Mouse (Mus musculus) embryo, embryonic 11 days (tissue): ENCODE results near the gene Smim11.
A peak's percentile ranks its signal among the peaks of the same experiment; 100 is the strongest.

Source experiments
- DNase-seq: peaks from one replicate; pipeline ENCODE4 v3.0.0-alpha.2; 2015

The Smim11 gene

DNA sequence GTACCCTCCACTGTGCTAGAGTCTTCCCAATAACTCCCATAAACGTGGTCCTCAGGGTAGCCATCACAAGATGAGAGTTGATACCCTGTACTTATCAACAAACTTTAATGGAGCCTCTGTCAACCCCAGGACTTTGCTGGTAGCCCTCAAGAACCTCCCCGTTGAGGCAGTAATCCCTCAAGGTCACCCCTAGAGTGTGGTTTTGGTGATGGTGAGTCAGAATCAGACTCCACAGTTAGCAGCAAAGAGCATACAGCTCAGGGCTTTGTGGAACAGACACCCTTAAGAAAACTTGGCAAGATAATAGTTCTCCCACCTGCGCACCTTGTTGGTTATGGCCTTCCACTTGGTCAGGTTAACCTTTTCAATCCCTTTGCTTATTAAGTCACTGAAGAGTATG, 19.3 kb downstream of the Smim11 start:
- no peak for DNase-seq

DNA sequence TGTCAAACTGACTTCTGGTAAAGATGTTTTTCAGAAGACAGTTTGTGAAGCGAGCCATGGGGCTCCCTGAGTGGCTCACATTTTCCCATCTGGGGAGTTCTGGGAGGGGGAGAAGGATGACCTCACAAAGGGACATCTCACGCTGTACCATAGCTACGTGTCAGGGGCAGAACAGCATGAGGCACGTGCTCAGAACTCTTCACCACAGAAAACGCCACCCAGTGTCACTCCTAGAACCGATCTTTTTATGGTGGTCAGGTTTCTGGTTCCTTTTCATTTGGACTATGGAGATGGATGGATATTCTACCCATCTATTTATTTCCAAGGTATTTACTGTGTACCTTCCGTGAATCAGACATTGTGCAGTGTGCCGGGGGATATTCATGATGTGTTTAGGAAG, 20.3 kb downstream of the Smim11 start, which contains the start of gene Fam243:
Gene Fam243, minus strand, starts transcription at position 101 of the 400 bp plus-strand sequence.
- DNase-seq, result no peak

DNA sequence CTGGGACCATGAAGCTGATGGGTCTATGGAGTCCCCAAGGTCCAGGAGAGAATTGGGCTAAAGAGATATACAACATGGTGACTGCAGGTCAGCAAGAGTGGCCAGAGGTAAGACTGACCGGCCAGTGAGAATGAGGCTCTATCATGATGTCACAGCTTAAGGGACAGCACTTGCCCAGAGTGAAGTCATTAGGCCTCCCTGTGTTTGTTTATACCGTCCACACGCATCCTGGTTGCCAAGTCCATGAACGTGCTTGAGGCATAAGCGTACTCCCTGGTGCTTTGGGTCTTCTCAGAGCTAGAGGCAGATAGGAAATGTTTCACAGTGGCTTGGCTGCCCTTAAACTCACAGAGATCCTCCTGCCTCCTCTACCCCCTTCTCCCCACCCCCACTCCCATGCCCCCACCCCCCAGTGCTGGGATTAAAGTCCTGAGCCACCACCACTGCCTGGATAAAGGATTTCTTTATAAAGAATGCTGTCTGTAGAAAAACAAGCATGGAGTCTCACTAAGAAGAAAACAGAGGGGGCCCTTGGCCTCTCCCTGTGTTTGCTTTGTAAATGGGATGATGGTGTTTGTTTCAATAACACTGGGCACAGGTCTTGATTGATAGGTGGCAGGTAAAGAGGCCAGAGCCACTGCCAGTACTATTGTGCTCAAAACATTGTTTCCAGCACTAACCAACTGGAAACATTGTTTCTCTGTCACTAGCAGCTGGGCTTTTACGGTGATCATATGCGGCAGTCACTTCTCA, 23.4 kb downstream of the Smim11 start:
- no peak for DNase-seq

DNA sequence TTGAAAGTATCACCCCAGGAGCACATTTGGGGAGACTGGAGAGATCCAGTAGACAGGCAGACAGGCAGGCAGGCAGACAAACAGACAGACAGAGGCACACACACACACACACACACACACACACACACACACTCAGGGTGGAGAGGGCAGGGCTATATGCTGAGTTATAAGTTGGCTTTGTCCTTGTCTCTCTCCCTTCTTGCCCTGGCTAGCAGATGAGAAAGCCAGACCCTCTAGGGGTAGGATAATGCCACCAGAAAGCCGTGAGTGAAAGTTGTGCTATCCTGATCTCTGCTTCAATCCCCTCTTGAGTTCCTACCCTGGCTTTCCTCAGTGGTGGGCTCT, 23.9 kb downstream of the Smim11 start:
- no peak for DNase-seq

DNA sequence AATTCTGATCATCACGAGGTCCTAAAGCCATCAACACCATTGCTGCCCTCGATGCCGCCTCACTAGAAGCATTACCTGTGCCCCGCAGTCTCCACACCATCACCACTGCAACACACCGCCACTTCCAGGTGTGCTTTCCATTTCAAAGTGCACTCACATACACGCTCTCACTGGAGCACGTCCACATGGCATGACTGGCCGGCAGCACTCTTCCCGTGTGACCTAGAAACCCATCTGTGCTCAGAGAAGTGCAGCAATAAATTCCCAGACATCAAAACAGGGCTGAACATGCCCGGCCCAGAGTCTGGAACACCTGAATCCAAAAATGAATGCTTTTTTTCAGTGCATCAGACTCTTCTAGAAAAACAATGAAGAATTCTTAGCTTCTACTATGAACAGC, 26.8 kb downstream of the Smim11 start:
- no peak for DNase-seq

DNA sequence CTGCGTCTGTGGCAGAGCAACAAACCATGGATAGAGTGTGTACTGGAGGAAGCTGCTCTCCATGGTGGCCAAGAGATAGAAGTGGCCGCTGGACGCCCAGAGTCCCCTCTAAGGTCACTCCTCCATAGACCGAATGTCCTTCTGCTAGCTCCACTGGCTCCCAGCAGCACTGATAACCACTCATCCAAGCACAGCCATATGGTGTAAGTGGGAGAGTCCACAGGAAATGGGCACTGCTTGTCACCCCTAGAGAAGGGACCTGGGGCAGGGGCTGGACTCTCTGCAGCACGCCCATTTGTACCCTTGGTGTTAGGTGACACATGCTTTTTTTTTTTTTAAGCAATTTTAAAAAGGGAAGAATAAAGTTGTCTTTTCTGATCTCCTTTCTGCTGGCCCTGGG, 29.9 kb downstream of the Smim11 start:
- DNase-seq, result no peak

DNA sequence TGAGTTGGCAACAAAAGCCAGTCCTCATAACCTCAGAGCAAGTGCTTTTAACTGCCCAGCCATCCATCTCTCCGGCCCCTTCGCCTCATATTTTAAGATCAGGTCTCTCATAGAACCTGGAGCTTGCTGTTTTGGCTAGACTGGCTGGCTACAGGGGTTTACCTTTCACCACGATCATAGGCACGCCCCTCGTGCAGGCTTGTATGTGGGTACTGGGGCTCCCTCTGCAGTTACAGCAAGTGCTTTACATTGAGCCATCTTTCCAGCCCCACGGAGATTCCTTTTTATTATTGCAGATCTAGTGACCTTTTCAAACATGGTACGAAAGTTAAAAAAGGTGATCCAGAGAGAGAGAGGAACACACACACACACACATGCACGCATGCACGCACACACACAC, 33.5 kb downstream of the Smim11 start:
- no peak for DNase-seq

DNA sequence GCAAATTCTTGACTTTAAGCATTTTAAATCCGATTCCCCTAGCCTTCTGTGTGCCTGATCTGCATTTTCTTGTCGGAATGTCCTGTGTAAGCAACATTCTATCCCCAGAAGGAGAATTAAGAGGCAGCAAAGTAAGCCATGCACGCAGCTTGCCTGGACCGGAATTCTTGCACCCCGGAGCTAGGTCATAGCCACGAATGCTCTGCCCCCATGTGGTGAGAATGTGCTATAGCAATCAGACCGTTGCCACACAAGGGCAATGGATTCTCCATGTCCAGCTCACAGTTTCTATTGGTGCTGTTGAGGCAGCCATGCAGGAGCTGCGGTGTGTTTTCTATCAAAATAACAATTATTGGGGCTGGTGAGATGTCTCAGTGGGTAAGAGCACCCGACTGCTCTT, 35.2 kb downstream of the Smim11 start:
- peak; percentile 87 for DNase-seq

DNA sequence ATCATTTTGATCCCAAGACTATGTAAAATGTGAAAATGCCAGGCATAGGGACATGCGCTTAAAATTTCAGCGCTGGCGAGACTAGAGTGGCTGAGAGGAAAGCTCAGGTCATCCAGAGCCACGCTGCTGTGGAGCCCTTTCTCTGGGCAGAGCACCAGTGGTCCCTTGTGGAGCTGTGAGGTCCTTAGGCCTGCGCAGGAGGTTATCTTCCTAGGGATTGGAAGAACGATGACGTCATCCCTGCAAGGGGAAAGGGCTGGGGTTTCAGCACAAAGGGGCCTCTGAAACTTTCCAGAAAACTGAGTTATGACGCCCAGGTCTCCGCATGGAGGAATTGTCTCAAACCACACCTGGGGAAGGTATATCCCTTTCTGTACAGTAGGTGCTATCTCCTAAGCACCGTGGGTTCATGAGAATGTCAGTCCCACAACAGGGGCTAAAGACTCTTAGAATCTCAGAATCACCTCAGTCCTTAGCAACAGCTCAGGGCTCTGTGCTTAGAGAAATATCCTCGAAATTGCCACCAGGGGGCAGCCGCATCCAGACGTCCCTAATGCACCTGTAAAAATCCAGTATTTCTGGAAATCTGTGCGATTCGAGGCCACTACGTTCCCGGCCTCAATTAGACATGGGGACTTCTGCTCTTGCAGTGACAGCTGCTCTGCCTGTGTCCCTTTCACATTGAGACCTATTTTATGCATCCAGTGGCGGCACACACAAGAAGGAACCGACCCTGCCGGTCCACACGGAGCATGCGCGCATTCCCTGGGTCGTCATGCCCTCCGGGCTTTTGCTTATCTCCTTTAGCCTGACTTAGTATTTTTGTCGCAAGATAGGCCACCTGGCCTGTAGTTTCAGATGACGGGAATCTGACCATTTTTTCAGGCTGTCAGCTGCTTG, 39.8 kb downstream of the Smim11 start:
- DNase-seq, result peak; percentile 84

DNA sequence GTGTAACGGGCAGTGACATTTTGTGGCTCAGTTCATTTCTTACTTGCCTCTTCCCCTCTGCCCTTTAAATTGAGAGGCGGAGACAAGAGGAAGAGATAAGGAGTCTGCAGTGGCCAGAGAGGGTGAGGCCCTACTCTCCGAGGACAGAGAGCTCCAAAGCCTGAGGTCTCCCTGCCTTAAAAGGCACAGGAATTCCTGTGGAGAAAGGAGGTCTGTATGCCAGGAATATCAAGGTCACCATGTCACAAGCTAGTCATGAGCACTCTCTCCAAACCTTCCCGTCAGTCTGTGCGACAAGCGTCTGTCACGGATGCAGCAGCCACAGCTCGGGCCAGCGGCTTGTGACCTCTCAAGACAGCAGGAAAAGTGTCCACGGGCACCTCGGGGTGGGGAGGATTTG, 44.1 kb downstream of the Smim11 start:
- DNase-seq, result no peak

DNA sequence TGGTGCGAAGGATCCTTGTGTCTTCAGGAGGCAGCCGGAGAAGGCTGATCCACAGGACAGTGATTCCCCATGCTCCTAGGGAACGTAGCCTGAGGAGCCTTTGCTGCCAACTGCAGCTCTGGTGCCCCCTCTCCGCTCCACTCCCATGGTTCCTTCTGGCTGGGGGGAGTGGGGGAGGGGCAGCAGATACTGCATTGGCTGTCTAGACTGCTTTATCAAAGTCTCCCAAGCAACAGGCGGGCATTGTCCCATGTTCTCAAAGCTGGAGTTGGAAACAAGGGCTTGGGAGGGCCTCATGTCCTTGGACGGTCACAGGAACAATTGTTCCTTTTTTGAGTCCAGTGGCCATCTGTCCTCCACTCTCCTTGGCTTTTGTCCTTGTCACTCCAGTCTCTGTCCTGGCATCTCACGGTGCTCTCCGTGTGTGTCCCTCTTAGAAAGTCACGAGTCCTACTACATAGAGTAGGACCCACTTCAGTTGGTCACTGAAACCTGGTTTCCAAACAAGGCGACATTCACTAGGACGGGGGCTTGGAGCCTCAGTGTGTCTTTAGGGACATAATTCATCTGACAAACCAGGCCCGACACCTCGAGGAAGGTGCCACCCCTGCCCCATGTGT, 45.3 kb downstream of the Smim11 start:
- peak; percentile 69 for DNase-seq

DNA sequence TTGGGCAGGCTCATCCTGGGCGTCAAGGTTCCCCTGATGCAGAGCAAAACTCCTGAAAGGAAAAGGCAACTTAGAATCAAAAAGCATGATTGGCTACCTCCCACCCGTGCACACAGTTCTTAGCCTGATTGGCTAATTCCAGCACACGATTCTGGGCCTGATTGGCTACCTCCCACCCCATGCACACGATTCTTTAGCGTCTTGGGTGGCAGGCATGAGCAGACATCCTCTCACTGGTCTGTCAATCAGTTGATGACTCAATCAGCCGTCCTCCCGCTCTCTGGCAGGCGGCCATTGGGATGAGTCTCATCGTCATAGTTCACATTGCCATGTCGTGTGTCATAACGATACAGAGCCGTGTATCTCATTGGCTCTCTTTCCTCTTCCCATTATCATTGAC, 47.9 kb downstream of the Smim11 start:
- no peak for DNase-seq

DNA sequence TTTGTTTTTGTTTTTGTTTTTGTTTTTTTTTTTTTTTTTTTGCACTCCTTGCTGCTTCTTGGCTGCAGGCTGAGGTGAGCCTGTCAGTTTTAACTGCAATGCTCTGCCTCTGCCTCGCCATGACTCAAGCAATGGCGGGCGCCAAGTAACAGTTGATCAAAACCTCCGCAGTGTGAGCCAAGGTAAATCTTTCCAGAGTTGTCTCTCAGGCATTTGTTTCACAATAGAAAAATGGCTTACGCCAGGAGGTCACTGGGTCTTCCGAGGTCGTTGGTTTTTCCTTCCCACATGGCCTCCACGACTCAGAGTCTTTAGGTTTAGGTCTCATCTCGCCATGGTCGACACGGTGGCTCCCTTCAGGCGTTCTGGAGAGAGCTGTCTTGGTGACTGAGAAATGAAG, 52.2 kb downstream of the Smim11 start:
- no peak for DNase-seq

DNA sequence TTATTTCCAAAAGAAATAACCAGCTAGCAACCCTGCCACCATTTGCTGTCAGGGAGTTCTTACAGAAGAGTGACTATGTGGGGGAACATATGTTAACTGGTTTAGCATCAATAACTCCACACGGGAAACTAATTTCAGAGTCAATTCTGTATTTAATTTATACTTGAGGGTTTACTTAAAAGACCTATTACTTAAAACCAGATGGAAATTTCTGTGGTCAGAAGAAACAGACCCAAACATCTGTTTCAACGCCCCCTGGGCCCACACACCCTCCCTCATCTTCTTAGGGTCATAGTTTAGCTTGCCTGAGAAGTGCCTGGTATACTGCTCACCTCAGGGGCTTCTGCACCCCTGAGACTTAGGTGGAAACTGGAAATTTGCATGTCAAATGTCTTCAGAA, 52.8 kb downstream of the Smim11 start:
- no peak for DNase-seq

DNA sequence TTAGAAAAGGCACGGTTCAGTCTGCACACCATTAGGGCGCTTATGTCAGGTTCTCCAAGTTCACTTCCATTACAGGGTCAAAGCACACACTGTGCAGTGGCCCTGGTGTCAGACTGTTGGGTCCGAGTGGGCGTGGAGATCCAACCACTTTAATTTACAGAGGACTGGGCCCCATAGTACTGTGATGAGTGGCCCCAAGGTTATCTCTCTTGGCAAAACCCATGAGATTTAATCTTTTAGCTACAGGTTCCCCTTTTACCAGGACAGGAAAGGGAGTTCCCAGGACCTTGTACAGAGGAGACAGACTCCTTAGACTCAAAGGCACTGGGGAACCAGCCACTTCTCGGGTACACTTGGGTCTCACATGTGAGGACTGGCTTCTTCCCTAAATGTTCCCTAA, 54.3 kb downstream of the Smim11 start:
- no peak for DNase-seq

DNA sequence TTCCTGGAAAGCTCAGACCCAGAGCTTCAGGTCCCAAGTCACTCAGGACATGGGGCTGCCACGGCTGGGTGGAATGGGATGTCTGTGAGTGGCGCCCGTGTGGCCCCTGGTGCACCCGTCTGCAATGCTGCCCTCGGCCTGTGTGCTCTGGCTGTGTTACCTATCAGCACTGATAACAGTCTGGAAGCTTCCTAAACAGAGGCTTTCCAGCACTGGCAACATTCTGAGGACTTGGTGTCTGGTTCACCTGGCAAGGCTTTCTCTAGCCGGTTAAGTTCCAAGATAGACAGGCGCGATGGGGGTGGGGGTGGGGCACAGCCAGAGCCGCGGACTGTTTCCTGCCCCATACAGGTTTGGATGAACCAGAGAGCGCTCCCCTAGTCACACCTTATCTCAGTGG, 54.9 kb downstream of the Smim11 start:
- DNase-seq, result no peak

DNA sequence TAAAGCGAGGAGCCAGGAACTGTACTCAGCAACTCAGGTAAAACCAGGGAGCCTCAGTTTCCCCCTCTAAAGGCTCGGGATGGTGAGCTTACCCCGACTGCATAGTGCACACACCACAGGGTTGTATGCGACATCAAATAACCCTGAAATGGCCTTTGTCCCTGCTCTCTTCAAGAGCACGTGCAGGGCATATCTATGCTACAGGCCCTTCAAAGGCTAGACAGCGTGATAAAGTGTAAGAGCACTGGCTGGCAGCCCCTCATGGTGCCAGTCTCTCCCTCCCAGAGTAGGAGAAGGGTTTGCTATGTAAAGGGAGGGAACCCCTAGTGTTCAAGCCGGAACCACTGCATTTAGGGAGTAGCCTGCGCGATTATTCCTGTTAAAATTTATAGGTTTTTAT, 55.9 kb downstream of the Smim11 start:
- DNase-seq, result no peak

DNA sequence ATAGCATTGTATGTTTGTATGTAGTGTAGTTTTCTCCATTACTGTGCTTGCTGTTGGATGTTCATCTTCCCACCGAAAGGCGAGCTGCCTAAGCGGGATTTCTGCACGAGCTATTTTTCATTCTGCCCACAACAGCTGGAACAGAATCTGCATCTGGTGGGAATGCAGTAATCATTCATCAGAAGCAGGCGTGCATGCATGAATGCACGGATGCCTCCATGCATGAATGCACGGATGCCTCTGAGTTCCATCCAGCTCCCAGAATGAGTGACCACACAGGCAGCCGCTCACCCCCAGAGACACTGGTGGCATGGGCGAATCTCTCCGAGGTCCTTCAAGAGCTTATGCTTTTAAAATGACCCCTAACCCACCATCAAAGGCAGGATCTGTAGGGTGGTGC, 56.5 kb downstream of the Smim11 start:
- DNase-seq, result peak; percentile 41

DNA sequence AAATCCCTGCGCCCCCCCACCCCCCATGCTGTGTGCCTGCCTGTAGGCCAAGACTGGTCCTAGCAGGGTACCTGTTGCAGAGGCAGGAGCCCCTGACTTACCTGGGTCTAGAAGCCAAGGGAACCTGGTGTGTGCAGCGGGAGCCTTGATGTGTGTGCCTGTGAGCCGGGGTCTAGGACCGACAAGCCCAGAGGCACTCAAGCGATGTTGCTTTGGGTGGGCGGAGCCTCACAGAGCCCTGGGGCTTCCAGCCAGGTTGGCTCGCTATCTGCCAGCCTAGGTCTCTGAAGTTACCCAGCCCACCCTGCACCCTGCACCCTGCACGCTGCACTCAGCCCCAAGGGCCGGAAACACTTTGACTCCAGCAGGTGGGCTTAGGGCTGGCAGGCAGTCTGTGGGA, 57.6 kb downstream of the Smim11 start:
- DNase-seq, result peak; percentile 60

DNA sequence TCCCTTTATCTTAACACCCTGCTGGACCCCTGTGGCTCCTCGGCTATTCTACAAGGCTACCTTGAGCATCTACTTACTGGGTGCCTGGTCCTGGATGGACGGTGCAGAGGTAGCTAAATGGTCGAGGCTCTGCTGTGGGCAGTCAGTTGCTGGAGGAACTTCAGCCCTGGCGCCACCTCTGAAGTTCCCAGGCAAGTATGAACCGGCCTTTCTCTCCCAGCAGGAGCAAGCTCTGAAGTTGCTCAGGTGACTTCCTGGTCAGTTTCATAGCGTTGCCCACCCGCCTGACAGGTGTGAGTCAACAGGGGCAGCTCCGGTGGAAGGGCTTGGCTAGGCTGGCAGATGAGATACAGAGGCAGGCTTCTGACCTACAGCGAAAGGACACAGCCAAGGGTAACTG, 58.1 kb downstream of the Smim11 start, which contains the start of gene Kcne1:
Gene Kcne1, minus strand, starts transcription at position 240 of the 400 bp plus-strand sequence.
- no peak for DNase-seq

DNA sequence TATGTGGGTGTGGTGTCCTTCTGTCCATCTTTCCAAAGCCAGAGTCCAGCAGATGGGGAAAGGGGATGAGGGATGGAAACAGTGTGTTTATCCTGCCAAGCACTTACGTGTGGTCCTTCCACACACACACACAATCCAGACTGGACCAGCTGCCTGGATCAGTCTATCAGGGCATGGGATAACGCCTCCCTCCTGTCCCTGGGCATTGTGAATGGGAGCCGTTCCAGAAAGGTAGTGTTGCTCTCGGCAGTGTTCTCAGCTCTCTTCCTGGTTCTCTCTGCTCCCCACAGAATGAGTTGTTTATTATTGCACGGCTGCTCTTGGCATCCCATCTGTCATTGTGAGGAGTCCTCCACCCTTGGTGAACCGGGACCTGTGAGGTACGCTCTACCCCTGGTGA, 59.6 kb downstream of the Smim11 start:
- no peak for DNase-seq
